Mouse (Mus musculus) R1 (cell line): Measurements from ENCODE around the gene Zkscan7.
"Not testable (repeated sequence)": the region's sequence is repeated elsewhere in the genome, so short reads cannot be mapped to it uniquely, and the experiment has no call there.

Source experiments
- DNase-seq: peaks from one replicate; pipeline ENCODE4 v3.0.0-alpha.2; 2018; ENCODE audit warnings: low read depth, low spot score

Gene Zkscan7

GRCm38 (mm10) chr9:122885385-122885784 is at the start of gene Zkscan7:
Zkscan7 (plus strand) TSS chr9:122885685.
- DNase-seq, result no peak

DNA sequence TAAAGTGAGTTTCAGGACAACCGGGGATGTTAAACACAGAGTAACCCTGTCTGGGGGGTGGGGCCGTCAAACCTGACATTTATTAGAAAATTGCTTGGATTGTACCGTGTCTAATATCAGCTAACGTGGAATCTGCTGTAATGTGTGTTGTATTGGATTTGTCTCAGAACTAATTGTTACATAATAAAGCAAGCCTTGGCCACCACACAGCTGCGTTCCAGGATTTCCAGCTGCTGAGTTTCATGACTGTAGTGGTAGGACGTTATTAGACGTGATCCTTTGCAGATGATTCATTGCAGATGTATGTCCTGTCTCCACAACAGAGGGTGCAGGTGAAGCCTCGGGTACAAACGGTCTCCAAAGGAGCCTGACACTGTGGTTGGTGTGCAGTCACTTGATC is 49.4 kb upstream of the Zkscan7 start:
- DNase-seq, result no peak

DNA sequence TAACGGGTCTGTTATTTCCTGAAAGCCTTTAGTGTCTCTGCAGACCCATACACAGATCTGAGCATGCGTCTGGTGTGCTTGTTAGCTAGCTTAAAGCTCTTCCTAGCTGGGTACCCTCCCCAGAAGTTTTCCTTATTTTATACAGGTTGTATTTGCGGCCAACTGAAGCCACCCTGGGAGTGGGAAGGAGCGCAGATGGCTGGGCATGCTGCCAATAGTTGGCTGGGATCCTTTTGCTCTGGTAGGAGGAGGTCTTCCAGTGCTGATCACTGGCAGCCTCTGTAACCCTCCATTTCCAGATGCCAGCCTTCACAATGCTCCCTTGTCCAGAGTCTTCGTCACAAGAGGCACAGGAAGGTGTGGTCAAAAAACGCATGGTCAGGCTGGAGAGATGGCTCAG is 48.7 kb upstream of the Zkscan7 start:
- no peak for DNase-seq

- DNase-seq, result no peak
Measured at GRCm38 (mm10) chr9:122837216-122837615, 48.3 kb upstream of the Zkscan7 start.

DNA sequence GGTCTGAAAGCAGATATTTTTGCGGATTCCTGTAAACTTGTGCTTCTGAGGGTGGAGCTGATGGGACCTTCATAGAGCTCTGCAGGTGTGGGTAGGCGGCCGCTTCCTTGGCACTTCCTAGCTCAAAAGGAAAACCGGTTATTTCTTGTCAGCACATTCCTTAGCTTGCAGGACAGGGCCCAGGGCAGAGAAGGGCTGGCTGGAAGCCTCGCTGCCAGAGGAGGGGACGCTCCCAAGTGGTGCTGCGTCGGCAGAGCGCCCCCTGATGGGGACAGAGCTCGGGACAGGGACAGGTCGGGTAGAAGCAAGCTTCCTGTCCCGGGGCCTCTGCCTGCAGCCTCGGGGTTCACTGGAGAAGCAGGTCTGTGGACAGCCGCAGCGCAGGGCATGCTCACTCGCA is 47.8 kb upstream of the Zkscan7 start:
- peak; percentile 86 for DNase-seq

DNA sequence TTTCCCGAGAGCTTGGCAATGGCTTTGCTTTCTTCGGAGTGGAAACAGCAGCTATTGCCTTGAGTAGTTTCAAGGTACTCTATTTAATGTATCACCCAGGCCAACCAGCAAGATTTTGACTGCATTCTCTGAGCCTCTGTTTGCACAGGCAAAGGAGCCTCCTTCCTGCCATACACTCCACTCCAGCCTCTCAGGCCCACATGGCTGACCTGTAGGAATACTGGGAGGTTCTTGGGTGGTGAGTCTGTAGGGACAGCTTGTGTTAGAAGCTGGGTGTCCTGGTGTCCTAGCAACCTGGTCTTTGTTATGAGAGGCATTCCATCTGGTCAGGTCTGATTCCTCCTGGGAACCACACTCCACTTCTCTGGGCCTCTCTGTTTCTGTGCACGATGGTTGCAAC is 41.7 kb upstream of the Zkscan7 start, which contains the start of gene Gm35549:
Gene Gm35549, minus strand, starts transcription at position 276 of the 400 bp plus-strand sequence.
- DNase-seq, result peak; percentile 41

DNA sequence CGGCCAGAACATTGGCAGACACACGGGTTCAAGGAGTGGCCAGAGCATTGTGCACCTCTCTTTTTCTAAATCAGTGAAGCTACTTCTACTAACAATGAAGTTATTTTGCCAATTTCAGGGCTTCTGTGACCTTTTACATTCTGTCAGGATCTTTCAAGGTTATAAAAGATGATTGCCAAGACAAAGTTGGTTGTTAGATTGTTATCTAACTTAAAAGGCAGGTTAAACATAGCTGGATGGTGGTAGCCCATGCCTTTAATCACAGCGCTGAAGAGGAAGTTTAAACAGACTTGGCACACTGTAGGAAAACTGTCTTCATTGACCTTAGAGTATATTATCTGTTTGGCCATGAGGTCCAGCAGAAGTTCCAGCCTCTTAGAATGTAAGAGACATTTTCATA is 39.9 kb upstream of the Zkscan7 start:
- DNase-seq, result no peak

- no peak for DNase-seq
Measured at GRCm38 (mm10) chr9:122846156-122846555, 39.3 kb upstream of the Zkscan7 start.

DNA sequence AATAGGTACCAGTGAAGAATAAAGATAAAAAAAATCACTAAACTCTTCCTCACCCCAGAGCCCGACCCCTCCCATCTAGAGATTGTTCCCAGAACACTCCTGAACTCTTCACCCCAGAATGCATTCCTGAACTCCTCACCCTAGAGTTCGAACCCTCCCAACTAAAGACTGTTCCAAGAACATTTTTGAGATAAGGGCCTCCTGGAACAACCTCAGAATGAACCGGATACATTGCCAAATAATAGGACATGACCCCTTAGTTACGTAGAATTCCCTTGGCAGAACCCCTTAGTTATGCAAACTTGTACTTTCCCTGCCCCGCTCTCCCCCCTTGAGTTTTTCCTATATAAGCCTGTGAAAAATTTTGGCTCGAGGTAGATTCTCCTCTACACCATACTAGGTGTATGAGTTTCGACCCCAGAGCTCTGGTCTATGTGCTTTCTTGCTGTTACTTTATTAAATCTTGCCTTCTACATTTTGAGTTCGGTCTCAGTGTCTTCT is 37.6 kb upstream of the Zkscan7 start:
- not testable (repeated sequence) for DNase-seq

GRCm38 (mm10) chr9:122854526-122854925 is 31.0 kb upstream of the Zkscan7 start:
- DNase-seq, result no peak

GRCm38 (mm10) chr9:122855141-122855540 is 30.3 kb upstream of the Zkscan7 start:
- DNase-seq, result not testable (repeated sequence)

DNA sequence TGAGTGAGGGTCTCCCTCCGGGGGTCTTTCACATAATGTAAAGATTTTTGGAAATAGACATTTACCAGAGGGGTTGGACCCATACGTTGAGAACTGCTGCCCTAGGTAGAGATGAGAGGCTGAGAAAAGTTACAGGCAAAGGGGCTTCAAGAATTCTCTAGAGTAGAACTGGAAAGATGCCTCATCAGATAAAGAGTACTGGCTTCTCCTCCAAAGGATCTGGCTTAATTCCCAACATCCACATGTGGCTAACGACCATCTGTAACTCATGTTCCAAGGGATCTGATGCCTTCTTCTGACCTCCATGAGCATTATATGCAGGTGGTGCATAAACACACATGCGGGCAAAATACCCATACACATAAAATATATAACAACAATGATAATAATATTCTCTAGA is 29.9 kb upstream of the Zkscan7 start:
- DNase-seq, result no peak

DNA sequence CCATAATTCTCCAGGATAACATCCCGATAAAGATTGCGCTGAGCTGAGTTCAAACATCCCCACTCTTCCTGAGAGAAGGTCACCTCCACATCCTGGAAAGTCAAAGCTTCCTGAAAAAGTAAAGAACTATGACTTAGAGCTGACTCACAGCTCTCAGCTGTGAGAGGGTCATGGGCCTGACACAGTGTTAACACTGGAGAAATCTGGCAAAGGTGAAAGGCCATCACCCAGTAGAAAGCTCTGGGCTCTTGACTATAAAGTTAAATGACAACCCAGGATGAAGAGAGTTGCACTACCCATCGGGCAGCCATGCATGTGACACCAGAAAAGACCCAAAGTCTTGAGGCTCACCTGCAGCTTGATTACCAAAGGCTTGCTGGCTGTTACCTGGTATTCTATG is 28.8 kb upstream of the Zkscan7 start:
- DNase-seq, result no peak

DNA sequence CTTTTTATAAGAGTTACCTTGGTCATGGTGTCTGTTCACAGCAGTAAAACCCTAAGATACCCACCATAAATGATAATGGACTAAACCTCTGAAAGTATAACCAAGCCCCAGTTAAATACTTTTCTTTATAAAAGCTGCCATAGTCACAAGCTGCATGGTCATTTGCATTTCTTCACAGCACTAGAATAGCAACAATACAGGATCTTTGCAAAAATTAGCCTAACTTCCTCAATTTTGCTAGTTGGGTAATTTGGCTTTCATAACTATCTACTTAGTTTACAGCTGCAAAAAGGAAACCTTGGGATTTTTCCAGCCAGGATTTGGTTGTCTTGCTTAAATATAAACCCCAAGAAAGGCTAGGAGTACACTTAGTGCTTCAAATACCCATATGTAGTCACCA is 24.7 kb upstream of the Zkscan7 start:
- DNase-seq, result no peak

- DNase-seq, result no peak
Measured at GRCm38 (mm10) chr9:122863731-122864130, 21.8 kb upstream of the Zkscan7 start.

DNA sequence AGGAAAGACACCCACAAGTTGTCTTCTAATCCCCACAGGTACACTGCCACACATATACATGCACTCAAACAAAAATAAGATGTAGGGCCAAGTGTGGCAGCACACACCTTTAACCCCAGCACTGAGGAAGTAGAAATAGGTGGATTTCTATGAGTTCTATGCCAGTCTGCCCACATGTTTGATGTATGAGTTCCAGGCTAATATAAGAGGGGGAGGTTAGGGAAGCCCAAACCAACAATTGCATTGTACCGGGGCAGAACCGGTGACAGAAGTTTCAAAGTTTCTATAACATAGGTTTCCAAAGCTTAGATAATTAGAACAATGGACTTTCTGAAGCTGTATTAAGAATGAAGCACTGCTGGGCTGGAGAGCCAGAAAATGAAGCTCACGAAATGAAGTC is 20.6 kb upstream of the Zkscan7 start:
- DNase-seq, result no peak

GRCm38 (mm10) chr9:122865697-122866166 is 19.8 kb upstream of the Zkscan7 start, which contains the start of gene Zfp445:
Zfp445 (minus strand) TSS chr9:122866006.
- DNase-seq, result peak; percentile 92

GRCm38 (mm10) chr9:122866192-122866591 is 19.3 kb upstream of the Zkscan7 start:
- no peak for DNase-seq

DNA sequence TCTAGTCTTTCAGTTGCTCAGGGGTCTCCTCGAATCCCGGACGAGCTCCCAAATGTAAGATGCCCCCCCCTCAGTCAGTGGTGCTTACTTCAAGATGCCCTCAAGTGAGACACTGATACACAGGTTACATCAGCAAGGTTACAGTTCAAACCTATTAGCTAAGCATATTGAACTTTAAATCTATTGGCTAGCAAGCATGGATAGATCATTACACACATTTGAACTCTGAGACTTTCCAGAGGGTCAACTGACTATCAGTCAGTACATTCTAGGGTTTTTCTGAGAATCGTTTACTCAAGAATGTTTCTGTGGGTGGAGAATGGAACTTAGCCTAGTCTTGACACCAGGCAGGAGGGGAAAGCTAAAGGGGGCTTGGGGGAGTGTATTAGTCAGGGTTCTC is 12.9 kb upstream of the Zkscan7 start:
- DNase-seq, result no peak

- DNase-seq, result no peak
Measured at GRCm38 (mm10) chr9:122874653-122875052, 10.8 kb upstream of the Zkscan7 start.

GRCm38 (mm10) chr9:122875145-122875544 is 10.3 kb upstream of the Zkscan7 start:
- no peak for DNase-seq

DNA sequence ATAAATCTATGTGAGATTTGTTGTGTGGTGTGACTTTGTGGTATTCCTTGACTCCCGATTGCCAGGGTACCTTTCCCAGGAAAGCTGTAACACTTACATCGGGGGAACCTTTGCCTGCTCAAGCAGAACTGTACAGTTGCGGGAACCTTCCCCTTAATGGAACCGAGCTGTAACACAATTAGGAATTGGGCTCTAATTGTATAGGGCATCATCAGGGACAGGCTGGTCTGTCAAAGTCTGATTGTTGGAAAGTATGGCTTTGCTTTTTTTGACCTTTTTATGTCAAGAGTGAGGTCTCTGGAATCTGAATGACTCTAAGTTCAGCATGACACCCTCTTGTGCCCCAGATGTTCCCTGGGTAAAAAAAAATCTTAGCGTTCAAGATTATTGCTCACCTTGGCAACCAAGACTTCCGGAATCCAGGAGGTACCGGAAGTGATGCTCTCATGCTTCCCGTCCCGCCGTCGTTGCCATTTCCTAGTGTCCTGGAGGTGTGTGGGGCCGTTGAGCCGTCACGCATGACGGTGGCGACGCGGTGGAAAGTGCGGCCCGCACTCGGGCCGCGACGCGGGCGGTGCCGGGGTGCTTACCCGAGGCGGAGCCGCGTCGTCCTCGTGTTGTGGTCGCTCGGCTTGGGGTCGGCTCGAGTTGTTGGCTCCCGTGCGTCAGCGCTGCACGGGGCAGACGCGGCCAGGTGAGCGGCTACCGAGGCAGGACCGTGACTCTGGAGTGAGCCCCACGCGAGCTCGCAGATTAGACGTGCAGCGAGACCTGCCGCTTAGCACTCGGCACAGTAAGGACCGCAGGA is 1.1 kb downstream of the Zkscan7 start:
- DNase-seq, result peak; percentile 83

- no peak for DNase-seq
Measured at GRCm38 (mm10) chr9:122901047-122901446, 15.6 kb downstream of the Zkscan7 start.
